Mouse (Mus musculus) MEL (cell line): ENCODE results near the gene Lipm. TPM values are rescaled to one million over a fixed set of nuclear protein-coding genes. Genes with fewer than 3 reads are reported as not detected.

Experiments used
- DNase-seq: peaks from one replicate; pipeline ENCODE4 v3.0.0; 2011; ENCODE audit warnings: low read depth, low spot score
- H3K27ac ChIP-seq: 2 replicates; pipeline ENCODE4 v1.5.1; 2012; ENCODE audit warnings: low read depth, mild to moderate bottlenecking, control low read depth, low read length, moderate library complexity; ENCODE audit not compliant: control insufficient read depth
- H3K27me3 ChIP-seq, 2 experiments: fragments of 150-350 bp in 1 of 2; sonication (generic) in 1 of 2; 2 replicates each; pipeline ENCODE4 v1.6.1; 2012; ENCODE audit warnings: low read length in 2 of 2, mild to moderate bottlenecking in 2 of 2, improper control_type of control experiment in 1 of 2, moderate library complexity in 1 of 2; ENCODE audit not compliant: insufficient read depth in 2 of 2, control insufficient read depth in 1 of 2
- H3K36me3 ChIP-seq, 2 experiments: 2 replicates each; pipeline ENCODE4 v1.6.1; 2012 to 2014; ENCODE audit warnings: low read length in 2 of 2, improper control_type of control experiment in 1 of 2, inconsistent platforms in 1 of 2, mild to moderate bottlenecking in 1 of 2; ENCODE audit not compliant: insufficient read depth in 2 of 2, control insufficient read depth in 1 of 2
- H3K4me1 ChIP-seq, 2 experiments: fragments of 150-350 bp in 1 of 2; sonication (generic) in 1 of 2; 2 replicates each; pipeline ENCODE4 v1.6.1; 2012; ENCODE audit warnings: low read length in 2 of 2, improper control_type of control experiment in 1 of 2, mild to moderate bottlenecking in 1 of 2; ENCODE audit not compliant: insufficient read depth in 2 of 2, control insufficient read depth in 1 of 2
- H3K4me3 ChIP-seq, 2 experiments: fragments of 150-350 bp in 1 of 2; sonication (generic) in 1 of 2; 2 replicates each; pipeline ENCODE4 v1.5.1; 2012; ENCODE audit warnings: low read depth in 2 of 2, low read length in 2 of 2, mild to moderate bottlenecking in 2 of 2, moderate library complexity in 2 of 2, control low read depth in 1 of 2, improper control_type of control experiment in 1 of 2; ENCODE audit not compliant: control insufficient read depth in 1 of 2, insufficient read depth in 1 of 2
- H3K79me2 ChIP-seq: 2 replicates; pipeline ENCODE4 v1.6.1; 2012; ENCODE audit warnings: mild to moderate bottlenecking, low read length, moderate library complexity; ENCODE audit not compliant: control insufficient read depth, poor library complexity, insufficient read depth
- H3K9ac ChIP-seq: 2 replicates; pipeline ENCODE4 v1.6.1; 2012; ENCODE audit warnings: low read depth, mild to moderate bottlenecking, control low read depth, low read length, moderate library complexity; ENCODE audit not compliant: control insufficient read depth, poor library complexity, severe bottlenecking
- H3K9me3 ChIP-seq: fragments of 150-350 bp; sonication (generic); replicated peaks from 2 replicates; pipeline ENCODE4 v1.6.1; 2012; ENCODE audit warnings: mild to moderate bottlenecking, low read length, improper control_type of control experiment, moderate library complexity; ENCODE audit not compliant: insufficient read depth
- BHLHE40 ChIP-seq: IDR thresholded peaks from 2 replicates; pipeline ENCODE4 v1.6.1; 2012; ENCODE audit warnings: low read depth, mild to moderate bottlenecking, inconsistent platforms, low read length, improper control_type of control experiment, borderline replicate concordance
- CHD1 ChIP-seq: IDR thresholded peaks from 2 replicates; pipeline ENCODE4 v1.6.1; 2012; ENCODE audit warnings: low read depth, mild to moderate bottlenecking, inconsistent platforms, low read length, improper control_type of control experiment
- CTCF ChIP-seq, 3 experiments: IDR thresholded peaks in 2 of 3; conservative IDR thresholded peaks in 1 of 3; 2 replicates each; pipeline ENCODE4 v1.5.1; 2011 to 2012; ENCODE audit warnings: low read length in 3 of 3, low read depth in 2 of 3, mild to moderate bottlenecking in 2 of 3, improper control_type of control experiment in 1 of 3, inconsistent platforms in 1 of 3, mixed read lengths in 1 of 3, moderate library complexity in 1 of 3; ENCODE audit not compliant: control insufficient read depth in 1 of 3, insufficient read depth in 1 of 3, poor library complexity in 1 of 3, severe bottlenecking in 1 of 3
- ELF1 ChIP-seq: IDR thresholded peaks from 2 replicates; pipeline ENCODE4 v1.6.1; 2014; ENCODE audit warnings: low read depth, mild to moderate bottlenecking, inconsistent platforms, low read length, improper control_type of control experiment, moderate library complexity
- EP300 ChIP-seq, 2 experiments: IDR thresholded peaks; 2 replicates each; pipeline ENCODE4 v1.6.1; 2011; ENCODE audit warnings: improper control_type of control experiment in 2 of 2, low read length in 2 of 2, low read depth in 1 of 2, mild to moderate bottlenecking in 1 of 2
- ETS1 ChIP-seq: IDR thresholded peaks from 2 replicates; pipeline ENCODE4 v1.6.1; 2012; ENCODE audit warnings: low read depth, mild to moderate bottlenecking, inconsistent platforms, low read length, improper control_type of control experiment, moderate library complexity
- GABPA ChIP-seq: IDR thresholded peaks from 2 replicates; pipeline ENCODE4 v1.6.1; 2012; ENCODE audit warnings: low read depth, mild to moderate bottlenecking, inconsistent platforms, low read length, improper control_type of control experiment, moderate library complexity
- GATA1 ChIP-seq: IDR thresholded peaks from 2 replicates; pipeline ENCODE4 v1.6.1; 2011; ENCODE audit warnings: low read depth, low read length, improper control_type of control experiment
- HCFC1 ChIP-seq: IDR thresholded peaks from 2 replicates; pipeline ENCODE4 v1.6.1; 2012; ENCODE audit warnings: low read depth, mild to moderate bottlenecking, inconsistent platforms, low read length, improper control_type of control experiment, moderate library complexity
- JUND ChIP-seq: IDR thresholded peaks from 2 replicates; pipeline ENCODE4 v1.6.1; 2011; ENCODE audit warnings: low read depth, mild to moderate bottlenecking, improper control_type of control experiment, low read length
- KAT2A ChIP-seq: conservative IDR thresholded peaks from 2 replicates; pipeline ENCODE4 v1.6.1; 2012; ENCODE audit warnings: low read depth, low read length, improper control_type of control experiment, inconsistent platforms
- MAFK ChIP-seq: IDR thresholded peaks from 2 replicates; pipeline ENCODE4 v1.6.1; 2011; ENCODE audit warnings: low read depth, mild to moderate bottlenecking, low read length, improper control_type of control experiment, borderline replicate concordance
- MAX ChIP-seq: IDR thresholded peaks from 2 replicates; pipeline ENCODE4 v1.6.1; 2011; ENCODE audit warnings: low read length, improper control_type of control experiment
- MXI1 ChIP-seq: IDR thresholded peaks from 2 replicates; pipeline ENCODE4 v1.6.1; 2011; ENCODE audit warnings: mild to moderate bottlenecking, low read depth, low read length, improper control_type of control experiment
- MYC ChIP-seq: IDR thresholded peaks from 2 replicates; pipeline ENCODE4 v1.6.1; 2011; ENCODE audit warnings: low read depth, mild to moderate bottlenecking, low read length, improper control_type of control experiment, moderate library complexity
- NELFE ChIP-seq: IDR thresholded peaks from 2 replicates; pipeline ENCODE4 v1.6.1; 2011; ENCODE audit warnings: low read depth, low read length, improper control_type of control experiment
- NRF1 ChIP-seq: IDR thresholded peaks from 2 replicates; pipeline ENCODE4 v1.6.1; 2014; ENCODE audit warnings: low read depth, mild to moderate bottlenecking, inconsistent platforms, low read length, improper control_type of control experiment, moderate library complexity; ENCODE audit not compliant: poor library complexity, insufficient read depth, severe bottlenecking
- POLR2A ChIP-seq, 2 experiments: IDR thresholded peaks; 2 replicates each; pipeline ENCODE4 v1.6.1; 2011 to 2012; ENCODE audit warnings: low read length in 2 of 2, mild to moderate bottlenecking in 2 of 2, control low read depth in 1 of 2, improper control_type of control experiment in 1 of 2, low read depth in 1 of 2, moderate library complexity in 1 of 2; ENCODE audit not compliant: control insufficient read depth in 1 of 2, insufficient read depth in 1 of 2, poor library complexity in 1 of 2
- POLR2AphosphoS2 ChIP-seq: IDR thresholded peaks from 2 replicates; pipeline ENCODE4 v1.6.1; 2011; ENCODE audit warnings: low read length, improper control_type of control experiment
- SIN3A ChIP-seq: IDR thresholded peaks from 2 replicates; pipeline ENCODE4 v1.6.1; 2012; ENCODE audit warnings: low read length, improper control_type of control experiment, inconsistent platforms
- TAL1 ChIP-seq: IDR thresholded peaks from 2 replicates; pipeline ENCODE4 v1.6.1; 2012; ENCODE audit warnings: mild to moderate bottlenecking, inconsistent platforms, low read length, moderate library complexity, mixed read lengths
- TBP ChIP-seq: IDR thresholded peaks from 2 replicates; pipeline ENCODE4 v1.8.0; 2011; ENCODE audit warnings: low read depth, low read length, improper control_type of control experiment
- UBTF ChIP-seq: IDR thresholded peaks from 2 replicates; pipeline ENCODE4 v1.6.1; 2012; ENCODE audit warnings: low read depth, mild to moderate bottlenecking, inconsistent platforms, low read length, improper control_type of control experiment, moderate library complexity, borderline replicate concordance; ENCODE audit not compliant: insufficient read depth
- USF1 ChIP-seq: IDR thresholded peaks from 2 replicates; pipeline ENCODE4 v1.6.1; 2014; ENCODE audit warnings: low read depth, mild to moderate bottlenecking, inconsistent platforms, low read length, improper control_type of control experiment, moderate library complexity
- USF2 ChIP-seq, 2 experiments: IDR thresholded peaks; 2 replicates each; pipeline ENCODE4 v1.6.1; 2011 to 2012; ENCODE audit warnings: improper control_type of control experiment in 2 of 2, low read length in 2 of 2, borderline replicate concordance in 1 of 2, inconsistent platforms in 1 of 2, low read depth in 1 of 2, mild to moderate bottlenecking in 1 of 2; ENCODE audit not compliant: insufficient read depth in 1 of 2
- ZC3H11A ChIP-seq: IDR thresholded peaks from 2 replicates; pipeline ENCODE4 v1.6.1; 2012; ENCODE audit warnings: low read depth, mild to moderate bottlenecking, inconsistent platforms, low read length, improper control_type of control experiment
- ZMIZ1 ChIP-seq: IDR thresholded peaks from 2 replicates; pipeline ENCODE4 v1.6.1; 2012; ENCODE audit warnings: low read depth, mild to moderate bottlenecking, inconsistent platforms, low read length, improper control_type of control experiment, moderate library complexity
- ZNF384 ChIP-seq: IDR thresholded peaks from 2 replicates; pipeline ENCODE4 v1.6.1; 2012; ENCODE audit warnings: low read depth, mild to moderate bottlenecking, inconsistent platforms, low read length, improper control_type of control experiment
- polyA plus RNA-seq, 2 experiments: library from polyadenylated mRNA; stranded (reverse) in 1 of 2; unstranded in 1 of 2; fragments of >175 nt in 1 of 2; fragments of >200 nt in 1 of 2; gene quantifications; 2 replicates each; pipeline versions ENCODE4 v1.2.1 to v1.2.4; 2012; ENCODE audit warnings: low replicate concordance in 2 of 2, low read depth in 1 of 2; ENCODE audit not compliant: insufficient read length in 2 of 2, insufficient read depth in 1 of 2, missing spikeins in 1 of 2
- total RNA-seq: library from RNA; depleted of rRNA; stranded (reverse); fragments of 300-350 nt; gene quantifications from 2 replicates; pipeline ENCODE4 v1.2.3, GENCODE M21; 2012

Gene Lipm
- total and polyA plus RNA-seq, 3 experiments = not detected

- Histone ChIP-seq H3K4me1 (no peaks in the 10 kb centered on the region), H3K4me3 (no peak overlapping the region)
- no peak for TF ChIP-seq MYC
- TF ChIP-seq KAT2A = no peak
- TF ChIP-seq SIN3A = no peak
- no peak for TF ChIP-seq ZNF384
- TF ChIP-seq JUND = no peak
- no peak for TF ChIP-seq USF1
- no peak for TF ChIP-seq MAFK
- TF ChIP-seq ZC3H11A = no peak
- no peak for TF ChIP-seq CHD1
- TF ChIP-seq UBTF = no peak
- no peak for TF ChIP-seq BHLHE40
- TF ChIP-seq ELF1 = no peak
- TF ChIP-seq TBP = no peak
- TF ChIP-seq ZMIZ1 = no peak
- no peak for TF ChIP-seq MAX
- TF ChIP-seq HCFC1 = no peak
- TF ChIP-seq, all 39 proteins: peak for 0
- no peak for DNase-seq
- Histone ChIP-seq H3K9me3 (no peaks in the 10 kb centered on the region), H3K9ac (no peak overlapping the region), H3K27ac (no peak overlapping the region), H3K36me3 (no peaks in the 10 kb centered on the region), H3K27me3 (no peaks in the 10 kb centered on the region), H3K79me2 (no peaks in the 10 kb centered on the region)
Observed at GRCm38 (mm10) chr19:34167896-34168661, 67.3 kb downstream of the Lipm start.

- TF ChIP-seq USF2 (IDR thresholded peaks at IDR 0.05; ENCODE audit: borderline replicate concordance in 1 of 2, insufficient read depth in 1 of 2, low read depth in 1 of 2, low read length in 2 of 2) (no peak), USF1 (no peak), NRF1 (no peak), NELFE (no peak), JUND (no peak), GABPA (no peak), ETS1 (no peak), EP300 (IDR thresholded peaks at IDR 0.05; ENCODE audit: low read depth in 1 of 2, low read length in 2 of 2) (no peak), POLR2A (IDR thresholded peaks at IDR 0.05; ENCODE audit: control insufficient read depth in 1 of 2, insufficient read depth in 1 of 2, low read depth in 1 of 2, low read length in 2 of 2, poor library complexity in 1 of 2) (no peak), CTCF (IDR thresholded peaks at IDR 0.05 in 2 of 3, conservative IDR thresholded peaks at IDR 0.05 in 1 of 3; ENCODE audit: control insufficient read depth in 1 of 3, insufficient read depth in 1 of 3, low read depth in 2 of 3, low read length in 3 of 3, poor library complexity in 1 of 3, severe bottlenecking in 1 of 3) (no peak), GATA1 (no peak), POLR2AphosphoS2 (no peak), TAL1 (no peak), TBP (no peak), MXI1 (no peak)
- Histone ChIP-seq H3K4me1 (no peaks in the 10 kb centered on the region), H3K27me3 (no peaks in the 10 kb centered on the region), H3K4me3 (no peak overlapping the region), H3K79me2 (no peaks in the 10 kb centered on the region), H3K36me3 (no peaks in the 10 kb centered on the region), H3K9ac (no peak overlapping the region), H3K27ac (no peak overlapping the region), H3K9me3 (no peaks in the 10 kb centered on the region)
- no peak for DNase-seq
Observed at GRCm38 (mm10) chr19:34169121-34169520, 68.4 kb downstream of the Lipm start.
